Mouse (Mus musculus) heart, postnatal 0 days (tissue): ENCODE data around the gene Tgm4.

Experiments
- CTCF ChIP-seq: IDR thresholded peaks from 2 replicates; pipeline ENCODE4 v1.5.1; 2016; ENCODE audit warnings: antibody characterized with exemption, control low read depth, low read depth
- EP300 ChIP-seq: IDR thresholded peaks from 2 replicates; pipeline ENCODE4 v1.6.1; 2016; ENCODE audit warnings: antibody characterized with exemption, low read depth

- TF ChIP-seq EP300 (no peak), CTCF (no peak)
These were observed 78.4 kb downstream of the Tgm4 start, which contains the start of the genes Zdhhc3 and Exosc7 for GRCm38 (mm10) chr9:123112805-123113521.
